Mouse (Mus musculus): Measurements from ENCODE around the gene Col19a1. TPM values are rescaled to one million over a fixed set of nuclear protein-coding genes. Genes with fewer than 3 reads are reported as not detected.

The Col19a1 gene
- polyA plus RNA-seq, 1 experiment = 0.06 TPM

GRCm38 (mm10) chr1:24550560-24551280 is 36.6 kb downstream of the Col19a1 start:
- H3K4me1 ChIP-seq (ENCODE audit: control insufficient read depth, insufficient read depth, low read length) = no peaks in the 10 kb centered on the region
- TF ChIP-seq CTCF (IDR thresholded peaks at IDR 0.05; ENCODE audit: insufficient read depth, low read length) (no peak), POLR2A (IDR thresholded peaks at IDR 0.05; ENCODE audit: borderline replicate concordance, extremely low read depth, low read depth, low read length) (no peak)
- H3K4me3 ChIP-seq (replicated peaks; ENCODE audit: extremely low read depth, low read depth, low read length) = no peak overlapping the region
- DNase-seq = no peak
- 77% methylated on average over 18 of the region's 18 CpGs for WGBS

GRCm38 (mm10) chr1:24550031-24550430 is 37.2 kb downstream of the Col19a1 start:
- 29% methylated on average over 10 of the region's 10 CpGs for WGBS
- H3K4me1 ChIP-seq (ENCODE audit: control insufficient read depth, insufficient read depth, low read length) = no peaks in the 10 kb centered on the region
- DNase-seq = no peak
- TF ChIP-seq CTCF (IDR thresholded peaks at IDR 0.05; ENCODE audit: insufficient read depth, low read length) (no peak), POLR2A (IDR thresholded peaks at IDR 0.05; ENCODE audit: borderline replicate concordance, extremely low read depth, low read depth, low read length) (no peak)
- no peak overlapping the region for H3K4me3 ChIP-seq (replicated peaks; ENCODE audit: extremely low read depth, low read depth, low read length)

- TF ChIP-seq CTCF (IDR thresholded peaks at IDR 0.05; ENCODE audit: insufficient read depth, low read length) = no peak
- no peak for TF ChIP-seq POLR2A (IDR thresholded peaks at IDR 0.05; ENCODE audit: borderline replicate concordance, extremely low read depth, low read depth, low read length)
- 61% methylated on average over 8 of the region's 8 CpGs for WGBS
- Histone ChIP-seq H3K4me1 (ENCODE audit: control insufficient read depth, insufficient read depth, low read length) (no peaks in the 10 kb centered on the region), H3K4me3 (replicated peaks; ENCODE audit: extremely low read depth, low read depth, low read length) (no peak overlapping the region)
- no peak for DNase-seq
Measured at GRCm38 (mm10) chr1:24549050-24549449, 38.2 kb downstream of the Col19a1 start.

GRCm38 (mm10) chr1:24547574-24547973 is 39.7 kb downstream of the Col19a1 start:
- WGBS = 42% methylated on average over 1 of the region's 1 CpGs
- no peak for TF ChIP-seq POLR2A (IDR thresholded peaks at IDR 0.05; ENCODE audit: borderline replicate concordance, extremely low read depth, low read depth, low read length)
- no peak for TF ChIP-seq CTCF (IDR thresholded peaks at IDR 0.05; ENCODE audit: insufficient read depth, low read length)
- no peak for DNase-seq
- no peaks in the 10 kb centered on the region for H3K4me1 ChIP-seq (ENCODE audit: control insufficient read depth, insufficient read depth, low read length)
- H3K4me3 ChIP-seq (replicated peaks; ENCODE audit: extremely low read depth, low read depth, low read length) = no peak overlapping the region

GRCm38 (mm10) chr1:24539852-24540251 is 47.4 kb downstream of the Col19a1 start:
- 46% methylated on average over 1 of the region's 1 CpGs for WGBS
- Histone ChIP-seq H3K4me1 (ENCODE audit: control insufficient read depth, insufficient read depth, low read length) (no peaks in the 10 kb centered on the region), H3K4me3 (replicated peaks; ENCODE audit: extremely low read depth, low read depth, low read length) (no peak overlapping the region)
- no peak for TF ChIP-seq POLR2A (IDR thresholded peaks at IDR 0.05; ENCODE audit: borderline replicate concordance, extremely low read depth, low read depth, low read length)
- no peak for TF ChIP-seq CTCF (IDR thresholded peaks at IDR 0.05; ENCODE audit: insufficient read depth, low read length)
- no peak for DNase-seq

GRCm38 (mm10) chr1:24527194-24527593 is 60.1 kb downstream of the Col19a1 start:
- no peak overlapping the region for H3K4me3 ChIP-seq (replicated peaks; ENCODE audit: extremely low read depth, low read depth, low read length)
- no peak for DNase-seq
- no peaks in the 10 kb centered on the region for H3K4me1 ChIP-seq (ENCODE audit: control insufficient read depth, insufficient read depth, low read length)
- TF ChIP-seq POLR2A (IDR thresholded peaks at IDR 0.05; ENCODE audit: borderline replicate concordance, extremely low read depth, low read depth, low read length) = no peak
- no peak for TF ChIP-seq CTCF (IDR thresholded peaks at IDR 0.05; ENCODE audit: insufficient read depth, low read length)
- 63% methylated on average over 2 of the region's 2 CpGs for WGBS

GRCm38 (mm10) chr1:24517462-24517861 is 69.8 kb downstream of the Col19a1 start:
- H3K4me1 ChIP-seq (ENCODE audit: control insufficient read depth, insufficient read depth, low read length) = no peaks in the 10 kb centered on the region
- WGBS = 60% methylated on average over 4 of the region's 4 CpGs
- no peak overlapping the region for H3K4me3 ChIP-seq (replicated peaks; ENCODE audit: extremely low read depth, low read depth, low read length)
- no peak for DNase-seq
- no peak for TF ChIP-seq CTCF (IDR thresholded peaks at IDR 0.05; ENCODE audit: insufficient read depth, low read length)
- TF ChIP-seq POLR2A (IDR thresholded peaks at IDR 0.05; ENCODE audit: borderline replicate concordance, extremely low read depth, low read depth, low read length) = no peak

GRCm38 (mm10) chr1:24515341-24515740 is 71.9 kb downstream of the Col19a1 start:
- TF ChIP-seq CTCF (IDR thresholded peaks at IDR 0.05; ENCODE audit: insufficient read depth, low read length) (no peak), POLR2A (IDR thresholded peaks at IDR 0.05; ENCODE audit: borderline replicate concordance, extremely low read depth, low read depth, low read length) (no peak)
- whole genome bisulfite sequencing = 72% methylated on average over 5 of the region's 5 CpGs
- no peaks in the 10 kb centered on the region for H3K4me1 ChIP-seq (ENCODE audit: control insufficient read depth, insufficient read depth, low read length)

GRCm38 (mm10) chr1:24511536-24511935 is 75.7 kb downstream of the Col19a1 start:
- TF ChIP-seq CTCF (IDR thresholded peaks at IDR 0.05; ENCODE audit: insufficient read depth, low read length) = no peak
- no peak for TF ChIP-seq POLR2A (IDR thresholded peaks at IDR 0.05; ENCODE audit: borderline replicate concordance, extremely low read depth, low read depth, low read length)
- no peak for DNase-seq
- 65% methylated on average over 6 of the region's 6 CpGs for WGBS
- no peak overlapping the region for H3K4me3 ChIP-seq (replicated peaks; ENCODE audit: extremely low read depth, low read depth, low read length)
- no peaks in the 10 kb centered on the region for H3K4me1 ChIP-seq (ENCODE audit: control insufficient read depth, insufficient read depth, low read length)

More at GRCm38 (mm10) chr1:24515341-24515740, 71.9 kb downstream of the Col19a1 start:
- no peak for DNase-seq
- no peak overlapping the region for H3K4me3 ChIP-seq (replicated peaks; ENCODE audit: extremely low read depth, low read depth, low read length)

GRCm38 (mm10) chr1:24495400-24495799 is 91.9 kb downstream of the Col19a1 start:
- Histone ChIP-seq H3K4me3 (replicated peaks; ENCODE audit: extremely low read depth, low read depth, low read length) (no peak overlapping the region), H3K4me1 (ENCODE audit: control insufficient read depth, insufficient read depth, low read length) (no peaks in the 10 kb centered on the region)
- WGBS = 93% methylated on average over 4 of the region's 4 CpGs
- no peak for TF ChIP-seq CTCF (IDR thresholded peaks at IDR 0.05; ENCODE audit: insufficient read depth, low read length)
- no peak for TF ChIP-seq POLR2A (IDR thresholded peaks at IDR 0.05; ENCODE audit: borderline replicate concordance, extremely low read depth, low read depth, low read length)
- no peak for DNase-seq

Data from lung, adult 2 months (tissue).